Mouse (Mus musculus) midbrain, embryonic 12.5 days (tissue): ENCODE measurements around the gene Sf3a2. TPM values are rescaled to one million over a fixed set of nuclear protein-coding genes. Genes with fewer than 3 reads are reported as not detected.
A peak's percentile ranks its signal among the peaks of the same experiment; 100 is the strongest.
"Not testable (repeated sequence)": the region's sequence is repeated elsewhere in the genome, so short reads cannot be mapped to it uniquely, and the experiment has no call there.

ENCODE experiments used
- ATAC-seq: fragments of 200-750 bp; cut with Nextera tagmentation; 2 replicates; pipeline ENCODE4 v1.8.0; 2017; ENCODE audit warnings: low read depth, moderate TSS enrichment, moderate library complexity; ENCODE audit not compliant: low FRiP score
- H3K27ac ChIP-seq: fragments of 300-500 bp; sonication (generic); replicated peaks from 2 replicates; pipeline ENCODE4 v1.5.1; 2016; ENCODE audit warnings: mild to moderate bottlenecking
- H3K27me3 ChIP-seq: fragments of 300-500 bp; sonication (generic); 2 replicates; pipeline ENCODE4 v1.6.1; 2016; ENCODE audit warnings: mild to moderate bottlenecking
- H3K36me3 ChIP-seq: fragments of 300-500 bp; sonication (generic); 2 replicates; pipeline ENCODE4 v1.6.1; 2016
- H3K4me1 ChIP-seq: fragments of 300-500 bp; sonication (generic); 2 replicates; pipeline ENCODE4 v1.6.1; 2016
- H3K4me2 ChIP-seq: fragments of 300-500 bp; sonication (generic); replicated peaks from 2 replicates; pipeline ENCODE4 v1.6.1; 2016; ENCODE audit warnings: mild to moderate bottlenecking, moderate library complexity
- H3K4me3 ChIP-seq: fragments of 300-500 bp; sonication (generic); 2 replicates; pipeline ENCODE4 v1.5.1; 2016; ENCODE audit warnings: mild to moderate bottlenecking
- H3K9ac ChIP-seq: fragments of 300-500 bp; sonication (generic); replicated peaks from 2 replicates; pipeline ENCODE4 v1.6.1; 2016; ENCODE audit warnings: mild to moderate bottlenecking, moderate library complexity
- H3K9me3 ChIP-seq: fragments of 300-500 bp; sonication (generic); 2 replicates; pipeline ENCODE4 v1.6.1; 2016; ENCODE audit warnings: mild to moderate bottlenecking
- WGBS: fragments of 180-500 bp; shearing (Covaris S2); methylation state at CpG from one replicate; pipeline ENCODE4 v1.1.7; 2016; 5-methylcytosine and 5-hydroxymethylcytosine counted together
- polyA plus RNA-seq: library from polyadenylated mRNA; unstranded; fragments of >200 nt; fragmentation: Nextera tagmentation; extraction: Ambion mirVana; gene quantifications from 2 replicates; pipeline ENCODE4 v1.2.1, GENCODE M21; 2016

Sf3a2 gene
- polyA plus RNA-seq, 1 experiment from 2014 or later: 68.5 TPM

DNA sequence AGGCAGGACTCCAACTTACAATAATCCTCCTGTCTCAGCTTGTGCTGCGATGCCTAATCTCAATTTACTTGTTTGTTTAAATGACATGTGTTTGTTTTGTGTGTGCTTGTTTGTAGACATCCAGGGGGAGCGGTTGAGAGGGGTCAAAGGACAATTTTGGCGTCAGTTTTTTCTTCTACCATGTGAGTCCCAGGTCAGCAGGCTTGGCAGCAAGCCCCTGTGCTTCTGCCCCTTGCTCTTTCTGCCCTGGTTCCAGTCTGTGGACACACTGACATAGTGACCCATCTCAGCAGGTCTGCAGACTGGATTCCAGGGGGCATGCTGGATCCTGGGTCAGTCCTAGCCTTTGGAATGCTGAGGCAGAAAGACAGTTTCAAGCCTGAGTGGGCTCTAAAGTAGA, 21.4 kb downstream of the Sf3a2 start:
- Histone ChIP-seq H3K27me3 (no peaks in the 10 kb centered on the region), H3K4me3 (no peak overlapping the region), H3K4me1 (no peaks in the 10 kb centered on the region), H3K4me2 (no peak overlapping the region), H3K9ac (no peak overlapping the region), H3K9me3 (no peaks in the 10 kb centered on the region), H3K36me3 (no peaks in the 10 kb centered on the region), H3K27ac (no peak overlapping the region)
- WGBS: 57% methylated on average over 3 of the region's 3 CpGs
- no peak for ATAC-seq

DNA sequence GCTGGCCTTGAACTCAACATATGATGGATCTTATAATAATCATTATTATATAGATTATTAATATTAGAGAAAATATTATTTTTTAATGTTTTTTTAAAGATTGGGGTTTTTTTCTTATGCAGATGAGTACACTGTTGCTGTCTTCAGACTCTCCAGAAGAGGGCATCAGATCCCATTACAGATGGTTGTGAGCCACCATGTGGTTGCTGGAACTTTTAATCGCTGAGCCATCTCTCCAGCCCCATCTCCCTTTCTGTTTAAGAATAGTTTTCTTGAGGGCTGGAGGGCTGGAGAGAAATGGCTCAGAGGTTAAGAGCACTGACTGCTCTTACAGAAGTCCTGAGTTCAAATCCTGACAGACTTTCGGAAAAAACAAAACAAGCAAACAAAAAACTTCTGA, 24.0 kb downstream of the Sf3a2 start:
- no peak overlapping the region for H3K4me2 ChIP-seq
- no peak overlapping the region for H3K27ac ChIP-seq
- H3K27me3 ChIP-seq: no peaks in the 10 kb centered on the region
- H3K9me3 ChIP-seq: no peaks in the 10 kb centered on the region
- H3K4me3 ChIP-seq: no peak overlapping the region
- WGBS: 38% methylated on average over 2 of the region's 2 CpGs
- ATAC-seq: no peak
- H3K36me3 ChIP-seq: no peaks in the 10 kb centered on the region
- 0 out of 2 replicates have a peak, but pooled peaks cover 4% of the 10 kb centered on the region for H3K4me1 ChIP-seq
- no peak overlapping the region for H3K9ac ChIP-seq

DNA sequence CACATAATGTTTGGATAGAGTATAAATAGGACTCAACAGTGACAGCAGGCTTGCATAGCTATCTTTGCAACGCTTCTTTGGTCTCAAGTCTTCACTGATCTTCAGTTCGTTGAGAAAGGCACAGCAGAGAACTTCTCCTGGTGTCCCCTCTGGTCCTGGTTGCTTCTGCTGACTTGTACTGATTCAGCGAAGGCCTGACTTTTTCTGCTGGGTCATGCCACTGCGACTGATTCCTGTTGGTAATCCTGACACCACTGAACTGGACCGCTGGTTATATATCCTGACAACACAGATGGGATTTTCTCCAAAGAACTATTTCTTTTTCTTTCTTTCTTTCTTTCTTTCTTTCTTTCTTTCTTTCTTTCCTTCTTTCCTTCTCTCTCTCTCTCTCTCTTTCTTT, 24.5 kb downstream of the Sf3a2 start:
- Histone ChIP-seq H3K4me3 (no peak overlapping the region), H3K9ac (no peak overlapping the region), H3K27me3 (no peaks in the 10 kb centered on the region), H3K27ac (no peak overlapping the region), H3K4me1 (peaks cover 6% of the 10 kb centered on the region), H3K4me2 (no peak overlapping the region), H3K36me3 (no peaks in the 10 kb centered on the region), H3K9me3 (no peaks in the 10 kb centered on the region)
- 86% methylated on average over 5 of the region's 5 CpGs for WGBS
- no peak for ATAC-seq

DNA sequence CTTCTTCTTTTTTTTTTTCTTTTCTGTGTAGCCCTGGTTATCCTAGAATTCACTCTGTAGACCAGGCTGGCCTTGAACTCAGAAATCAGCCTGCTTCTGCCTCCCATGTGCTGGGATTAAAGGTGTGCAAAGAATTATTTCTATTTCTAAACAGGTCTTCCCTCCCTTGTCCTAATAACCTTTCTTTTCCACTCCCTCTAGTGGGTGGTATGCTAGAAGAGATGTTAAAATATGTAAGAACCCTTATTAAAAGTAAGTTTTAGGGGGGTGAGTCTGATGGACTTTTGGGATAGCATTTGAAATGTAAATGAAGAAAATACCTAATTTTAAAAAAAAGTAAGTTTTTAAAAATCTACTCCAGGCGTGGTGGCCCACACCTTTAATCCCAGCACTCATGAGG, 25.3 kb downstream of the Sf3a2 start:
- H3K4me1 ChIP-seq: peaks cover 13% of the 10 kb centered on the region
- ATAC-seq: no peak
- no peak overlapping the region for H3K4me3 ChIP-seq
- no peak overlapping the region for H3K9ac ChIP-seq
- no peak overlapping the region for H3K27ac ChIP-seq
- H3K9me3 ChIP-seq: no peaks in the 10 kb centered on the region
- H3K27me3 ChIP-seq: no peaks in the 10 kb centered on the region
- no peak overlapping the region for H3K4me2 ChIP-seq
- H3K36me3 ChIP-seq: 0 out of 2 replicates have a peak, but pooled peaks cover 3% of the 10 kb centered on the region
- WGBS: 82% methylated on average over 1 of the region's 1 CpGs

DNA sequence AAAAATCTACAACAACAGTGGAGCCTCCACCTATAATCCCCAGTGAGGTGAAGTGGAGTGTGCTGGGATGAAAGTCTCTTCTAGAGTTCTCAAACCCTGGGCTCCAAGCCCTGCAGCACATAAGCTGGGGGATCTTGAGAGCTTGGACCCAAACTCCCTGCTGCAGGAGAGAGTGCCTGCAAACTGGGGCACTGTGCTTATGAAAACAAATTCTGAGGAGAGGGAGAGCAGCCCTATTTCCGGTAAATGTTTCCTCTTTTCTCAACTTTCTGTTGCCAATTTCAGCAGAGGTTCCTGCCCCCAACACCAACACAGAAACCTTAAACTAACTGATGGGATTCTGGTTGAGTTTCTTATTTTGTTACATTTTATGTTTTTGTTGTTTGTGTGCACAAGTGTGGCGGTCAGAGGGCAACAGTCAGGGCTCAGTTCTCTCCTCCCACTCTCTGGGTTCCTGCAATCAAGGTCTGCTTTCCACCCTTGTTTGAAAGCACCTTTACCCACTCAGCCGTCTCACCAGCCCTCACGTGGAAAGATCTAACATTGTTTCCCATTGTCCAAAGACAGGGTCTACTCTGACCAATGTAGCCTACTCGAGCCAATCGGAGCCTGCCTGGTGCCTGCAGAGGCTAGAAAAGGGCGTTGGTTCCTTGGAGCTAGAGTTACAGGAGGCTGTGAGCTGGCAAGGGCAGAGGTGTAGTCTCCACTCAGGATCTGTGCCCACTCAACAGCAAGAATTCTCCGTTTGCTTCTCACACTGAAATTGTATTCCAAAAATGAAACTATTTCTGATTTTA, 26.0 kb downstream of the Sf3a2 start:
- peaks cover 8% of the 10 kb centered on the region for H3K36me3 ChIP-seq
- no peak overlapping the region for H3K4me3 ChIP-seq
- WGBS: 76% methylated on average over 8 of the region's 8 CpGs
- H3K9me3 ChIP-seq: no peaks in the 10 kb centered on the region
- no peaks in the 10 kb centered on the region for H3K27me3 ChIP-seq
- no peak overlapping the region; the same call in 1 of the 2 replicates for H3K9ac ChIP-seq
- peaks cover 16% of the 10 kb centered on the region for H3K4me1 ChIP-seq
- H3K27ac ChIP-seq: no peak overlapping the region
- ATAC-seq: no peak
- H3K4me2 ChIP-seq: no peak overlapping the region

DNA sequence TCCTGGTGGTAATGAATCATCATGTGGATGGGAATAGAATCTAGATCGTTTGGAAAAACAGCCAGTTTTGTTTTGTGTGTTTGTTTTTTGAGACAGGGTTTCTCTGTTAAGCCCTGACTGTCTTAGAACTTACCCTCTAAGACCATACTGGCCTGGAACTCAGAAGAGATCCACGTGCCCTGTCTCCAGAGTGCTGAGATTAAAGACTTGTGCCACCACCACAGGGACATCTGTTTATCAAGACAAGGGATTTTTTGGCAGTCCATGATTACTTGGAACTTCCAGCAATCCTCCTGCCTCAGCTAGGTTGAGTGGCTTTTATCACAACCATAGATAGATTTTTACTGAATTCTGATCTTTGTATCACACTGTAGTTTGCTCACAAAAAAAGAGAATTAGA, 26.8 kb downstream of the Sf3a2 start:
- Histone ChIP-seq H3K4me2 (no peak overlapping the region), H3K9me3 (no peaks in the 10 kb centered on the region), H3K9ac (no peak overlapping the region), H3K27me3 (no peaks in the 10 kb centered on the region), H3K36me3 (peaks cover 16% of the 10 kb centered on the region), H3K4me3 (no peak overlapping the region), H3K4me1 (peaks cover 24% of the 10 kb centered on the region), H3K27ac (no peak overlapping the region)
- 78% methylated on average over 2 of the region's 2 CpGs for WGBS
- no peak for ATAC-seq

DNA sequence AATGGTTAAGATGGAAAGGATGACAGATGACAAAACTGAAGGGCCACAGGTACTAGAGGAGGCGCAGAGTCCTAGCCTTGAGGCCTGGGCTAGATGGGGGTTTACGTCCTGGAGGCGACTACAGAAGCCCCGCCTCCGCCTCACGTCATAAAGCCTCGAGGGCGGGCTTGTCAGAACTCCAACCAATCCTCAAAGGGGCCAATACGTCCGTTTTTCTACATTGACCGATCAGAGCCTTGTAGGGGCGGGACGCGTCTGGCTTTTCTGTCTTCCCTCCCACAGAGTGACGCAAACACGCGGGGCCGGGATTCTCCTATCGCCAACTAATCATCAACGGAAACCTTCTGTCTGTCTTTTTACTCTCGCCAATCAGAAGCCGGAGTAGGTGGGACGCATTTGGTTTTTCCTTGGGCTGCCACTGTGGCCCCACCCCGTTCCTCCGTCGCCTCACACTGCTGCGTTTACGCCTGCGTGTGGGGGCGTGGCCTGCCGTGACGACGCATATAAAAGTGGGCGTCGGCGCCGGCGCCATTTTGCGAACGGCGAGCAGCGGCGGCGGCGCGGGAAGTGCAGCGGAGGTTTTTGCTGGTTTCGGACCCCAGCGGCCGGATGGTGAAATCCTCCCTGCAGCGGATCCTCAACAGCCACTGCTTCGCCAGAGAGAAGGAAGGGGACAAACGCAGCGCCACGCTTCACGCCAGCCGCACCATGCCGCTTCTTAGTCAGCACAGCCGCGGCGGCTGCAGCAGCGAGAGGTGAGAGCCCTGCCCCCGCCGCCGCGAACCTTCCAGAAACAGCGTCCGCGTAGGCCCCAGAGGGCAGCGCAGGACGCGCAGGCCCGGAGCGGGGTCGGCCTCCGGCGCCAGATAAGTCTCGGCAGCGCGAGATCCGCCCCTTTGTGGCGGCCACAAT, 28.4 kb downstream of the Sf3a2 start, which contains the start of gene Oaz1:
TSS of gene Oaz1 (plus strand) at position 506 of the 912 bp plus-strand sequence.
- Histone ChIP-seq H3K27me3 (no peaks in the 10 kb centered on the region), H3K4me1 (peaks cover 39% of the 10 kb centered on the region), H3K9ac (peak within 1 kb of the TSS; percentile 97), H3K9me3 (no peaks in the 10 kb centered on the region), H3K27ac (peak within 1 kb of the TSS; percentile 91), H3K36me3 (peaks cover 24% of the 10 kb centered on the region), H3K4me2 (peak within 1 kb of the TSS; percentile 98), H3K4me3 (peak within 1 kb of the TSS; percentile 90)
- peak; percentile 96 for ATAC-seq
- WGBS: under 1% methylated on average over 77 of the region's 82 CpGs

DNA sequence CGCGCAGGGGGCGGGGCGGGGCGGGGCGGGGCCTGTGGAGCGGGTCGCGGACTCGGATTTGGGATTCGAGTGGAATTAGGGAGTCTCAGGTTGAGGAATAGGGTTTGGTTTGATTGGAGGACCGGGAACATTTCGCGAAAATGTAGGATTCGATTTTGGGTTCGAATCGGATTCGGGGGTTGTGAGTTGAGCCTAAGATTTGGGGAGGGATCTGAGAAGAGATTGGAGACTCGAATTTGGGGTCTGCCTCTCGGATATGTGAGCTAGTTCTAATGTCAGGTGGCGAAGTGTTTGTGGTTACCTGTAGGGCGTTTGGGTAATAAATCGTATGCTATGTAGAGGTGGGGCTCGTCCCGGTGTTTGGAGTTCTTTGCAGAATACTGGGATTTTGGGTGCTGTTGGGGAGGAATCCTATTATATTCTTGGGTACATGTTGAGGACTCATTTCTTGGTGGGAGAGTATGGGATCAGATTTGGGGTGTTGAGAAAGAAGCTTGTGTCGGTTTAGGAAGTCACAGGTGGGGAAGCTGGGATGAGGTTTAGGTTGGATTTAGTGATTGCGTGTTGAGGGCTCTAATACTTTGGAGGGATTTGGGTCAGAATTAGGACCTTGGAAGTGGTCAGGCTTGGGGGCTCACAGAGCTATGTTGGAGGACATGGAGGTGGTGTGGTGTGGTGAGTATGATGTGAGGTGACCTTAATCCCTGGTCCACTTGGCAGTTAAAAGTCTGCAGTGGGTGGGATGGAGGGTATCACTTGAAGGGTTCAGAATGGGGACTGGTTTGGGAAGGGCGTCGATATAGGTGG, 29.3 kb downstream of the Sf3a2 start:
- no peaks in the 10 kb centered on the region for H3K27me3 ChIP-seq
- H3K4me2 ChIP-seq: peak overlapping the region; percentile 98
- H3K4me3 ChIP-seq: peak overlapping the region; percentile 90
- H3K4me1 ChIP-seq: peaks cover 41% of the 10 kb centered on the region
- no peaks in the 10 kb centered on the region for H3K9me3 ChIP-seq
- peak overlapping the region; percentile 91 for H3K27ac ChIP-seq
- WGBS: 9% methylated on average over 29 of the region's 29 CpGs
- ATAC-seq: no peak
- peak overlapping the region; percentile 97 for H3K9ac ChIP-seq
- H3K36me3 ChIP-seq: peaks cover 24% of the 10 kb centered on the region

DNA sequence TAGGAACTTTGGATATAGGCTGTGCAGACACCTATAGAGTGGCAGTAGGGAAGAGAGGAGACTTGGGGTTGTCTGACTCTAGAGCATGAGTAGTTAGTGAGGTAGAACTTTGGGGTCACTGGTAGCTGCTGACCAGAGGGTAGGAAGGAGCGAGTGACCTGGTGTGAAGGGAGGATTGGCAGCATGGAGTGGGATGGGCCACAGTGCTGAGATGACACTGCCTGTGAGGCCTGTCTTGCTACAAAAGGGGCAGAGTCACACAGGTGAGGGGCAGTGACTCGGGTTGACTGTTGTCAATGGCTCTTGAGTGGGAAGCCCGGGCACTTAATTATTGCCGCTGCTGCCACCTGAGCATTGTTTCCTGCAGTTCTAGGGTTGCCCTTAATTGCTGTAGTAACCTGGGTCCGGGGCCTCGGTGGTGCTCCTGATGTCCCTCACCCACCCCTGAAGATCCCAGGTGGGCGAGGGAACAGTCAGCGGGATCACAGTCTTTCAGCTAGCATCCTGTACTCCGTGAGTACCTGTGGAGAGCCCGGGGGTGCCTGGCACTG, 29.9 kb downstream of the Sf3a2 start:
- no peak for ATAC-seq
- Histone ChIP-seq H3K27me3 (no peaks in the 10 kb centered on the region), H3K4me3 (peak overlapping the region; percentile 90), H3K9me3 (no peaks in the 10 kb centered on the region), H3K9ac (peak overlapping the region; percentile 97), H3K4me1 (peaks cover 46% of the 10 kb centered on the region), H3K36me3 (peaks cover 24% of the 10 kb centered on the region), H3K27ac (no peak overlapping the region), H3K4me2 (peak overlapping the region; percentile 98)
- 94% methylated on average over 10 of the region's 10 CpGs for WGBS

DNA sequence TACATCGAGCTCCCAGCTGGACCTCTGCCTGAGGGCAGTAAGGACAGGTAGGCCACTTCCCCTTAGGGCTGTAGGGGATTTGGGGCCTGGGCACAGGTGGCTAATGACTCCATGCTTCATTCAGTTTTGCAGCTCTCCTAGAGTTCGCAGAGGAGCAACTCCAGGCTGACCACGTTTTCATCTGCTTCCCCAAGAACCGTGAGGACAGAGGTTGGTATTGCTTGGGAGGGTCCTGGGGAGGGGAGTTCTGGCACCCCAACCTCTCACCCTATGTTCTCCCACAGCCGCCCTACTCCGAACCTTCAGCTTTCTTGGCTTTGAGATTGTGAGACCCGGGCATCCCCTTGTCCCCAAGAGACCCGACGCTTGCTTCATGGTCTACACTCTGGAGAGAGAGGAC, 30.6 kb downstream of the Sf3a2 start:
- not testable (repeated sequence) for ATAC-seq, H3K9me3 ChIP-seq, H3K27me3 ChIP-seq, H3K27ac ChIP-seq
- peaks cover 49% of the 10 kb centered on the region for H3K4me1 ChIP-seq
- H3K36me3 ChIP-seq: peaks cover 24% of the 10 kb centered on the region
- peak overlapping the region; percentile 90 for H3K4me3 ChIP-seq
- 86% methylated on average over 9 of the region's 9 CpGs for WGBS
- H3K4me2 ChIP-seq: peak overlapping the region; percentile 98
- peak overlapping the region; percentile 97; the same call in 1 of the 2 replicates for H3K9ac ChIP-seq
